Mouse (Mus musculus) ES-CJ7 (cell line): Measurements from ENCODE around the gene Nhlrc3.

ENCODE experiments used
- DNase-seq: peaks from one replicate; pipeline ENCODE4 v3.0.0; 2011; ENCODE audit warnings: low read depth, low spot score

The Nhlrc3 gene

GRCm38 (mm10) chr3:53463046-53463764 lies at the start of gene Nhlrc3, which contains the start of gene Proser1:
Nhlrc3 (minus strand) TSS chr3:53463332.
Proser1 (plus strand) TSS chr3:53463666.
- DNase-seq = peak; percentile 95

GRCm38 (mm10) chr3:53502428-53502827 lies 39.3 kb upstream of the Nhlrc3 start:
- peak; percentile 49 for DNase-seq

GRCm38 (mm10) chr3:53498351-53498905 lies 35.3 kb upstream of the Nhlrc3 start:
- no peak for DNase-seq

- DNase-seq = no peak
Observed at GRCm38 (mm10) chr3:53488353-53488752, 25.2 kb upstream of the Nhlrc3 start, which contains the start of gene Stoml3. Stoml3 (plus strand) TSS chr3:53488653.

GRCm38 (mm10) chr3:53486996-53487576 lies 24.0 kb upstream of the Nhlrc3 start:
- no peak for DNase-seq

- no peak for DNase-seq
Observed at GRCm38 (mm10) chr3:53486561-53486960, 23.4 kb upstream of the Nhlrc3 start.

- DNase-seq = no peak
Observed at GRCm38 (mm10) chr3:53483414-53484059, 20.4 kb upstream of the Nhlrc3 start.

GRCm38 (mm10) chr3:53478419-53479046 lies 15.4 kb upstream of the Nhlrc3 start:
- DNase-seq = no peak

- no peak for DNase-seq
Observed at GRCm38 (mm10) chr3:53477468-53477867, 14.3 kb upstream of the Nhlrc3 start.

- peak; percentile 19 for DNase-seq
Observed at GRCm38 (mm10) chr3:53475889-53476288, 12.8 kb upstream of the Nhlrc3 start.

GRCm38 (mm10) chr3:53474179-53474578 lies 11.0 kb upstream of the Nhlrc3 start:
- no peak for DNase-seq

- no peak for DNase-seq
Observed at GRCm38 (mm10) chr3:53472061-53472460, 8.9 kb upstream of the Nhlrc3 start.

GRCm38 (mm10) chr3:53469650-53470049 lies 6.5 kb upstream of the Nhlrc3 start:
- DNase-seq = no peak

- no peak for DNase-seq
Observed at GRCm38 (mm10) chr3:53467356-53467755, 4.2 kb upstream of the Nhlrc3 start.

GRCm38 (mm10) chr3:53466481-53466880 lies 3.3 kb upstream of the Nhlrc3 start:
- DNase-seq = no peak

- no peak for DNase-seq
Observed at GRCm38 (mm10) chr3:53465330-53465729, 2.2 kb upstream of the Nhlrc3 start.

GRCm38 (mm10) chr3:53464146-53464698 lies 1.1 kb upstream of the Nhlrc3 start:
- no peak for DNase-seq

GRCm38 (mm10) chr3:53463765-53464114 lies 608 bp upstream of the Nhlrc3 start:
- DNase-seq = no peak

GRCm38 (mm10) chr3:53462701-53463045 lies 459 bp downstream of the Nhlrc3 start:
- DNase-seq = peak; percentile 82

- DNase-seq = no peak
Observed at GRCm38 (mm10) chr3:53460106-53460505, 3.0 kb downstream of the Nhlrc3 start.

GRCm38 (mm10) chr3:53457750-53458149 lies 5.4 kb downstream of the Nhlrc3 start:
- peak; percentile 63 for DNase-seq

- peak; percentile 82 for DNase-seq
Observed at GRCm38 (mm10) chr3:53454984-53455383, 8.1 kb downstream of the Nhlrc3 start.
